Mouse (Mus musculus): ENCODE measurements at regions not wholly inside any gene's neighbourhood (a gene's known extent, or its start where the extent isn't known, plus 50 kb on each side); places are given as distances from the start of the nearest gene placed in this dataset.

DNA sequence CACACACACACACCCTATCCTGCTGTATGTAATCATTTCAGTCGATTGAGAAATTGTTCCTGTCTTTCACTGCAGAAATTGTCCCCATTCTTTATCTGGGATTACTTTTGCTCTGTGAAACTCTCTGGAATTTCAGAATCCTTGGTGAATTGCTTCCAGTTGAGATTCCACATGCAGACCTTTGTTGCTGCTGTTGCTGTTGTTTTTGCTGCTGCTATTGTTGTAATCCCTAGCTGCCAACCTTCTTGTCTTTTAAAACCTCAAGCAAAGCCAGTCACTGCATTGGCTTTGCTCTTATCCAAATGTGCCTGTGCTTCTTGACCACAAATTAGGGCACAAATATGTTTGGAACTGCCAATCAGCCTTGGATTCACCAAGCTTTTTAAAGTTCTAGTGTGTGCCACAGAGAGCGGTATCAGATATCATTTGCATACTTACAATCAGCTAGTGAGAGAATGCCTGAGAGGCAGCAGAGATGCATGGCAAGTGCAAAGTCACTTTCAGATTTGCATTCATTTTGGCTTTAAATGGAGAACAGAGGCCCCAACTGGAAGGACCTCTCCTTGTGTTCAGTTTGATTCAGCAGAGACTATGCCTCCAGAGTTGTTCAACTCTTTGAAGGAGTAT is 1187.0 kb upstream of the Map3k7 start:
- no peak for DNase-seq

DNA sequence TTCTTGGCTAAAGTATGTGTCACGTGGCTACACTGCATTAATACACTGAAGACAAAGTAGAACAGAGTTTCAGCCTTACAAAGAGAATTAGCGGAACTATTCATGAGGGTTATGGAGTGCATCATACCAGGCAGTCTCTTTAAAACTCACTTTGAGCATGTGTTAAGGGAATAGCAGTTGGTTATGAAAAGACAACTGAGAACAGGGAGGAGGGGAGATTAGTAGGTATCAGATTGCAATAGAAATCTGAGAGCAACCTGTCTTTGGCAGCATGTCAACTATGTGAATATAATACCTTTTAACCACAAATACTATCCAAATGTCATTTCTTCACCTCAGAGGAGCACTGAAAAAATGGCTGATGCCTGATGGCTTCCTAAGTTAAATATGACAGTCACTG is 1182.2 kb upstream of the Map3k7 start:
- DNase-seq = no peak

DNA sequence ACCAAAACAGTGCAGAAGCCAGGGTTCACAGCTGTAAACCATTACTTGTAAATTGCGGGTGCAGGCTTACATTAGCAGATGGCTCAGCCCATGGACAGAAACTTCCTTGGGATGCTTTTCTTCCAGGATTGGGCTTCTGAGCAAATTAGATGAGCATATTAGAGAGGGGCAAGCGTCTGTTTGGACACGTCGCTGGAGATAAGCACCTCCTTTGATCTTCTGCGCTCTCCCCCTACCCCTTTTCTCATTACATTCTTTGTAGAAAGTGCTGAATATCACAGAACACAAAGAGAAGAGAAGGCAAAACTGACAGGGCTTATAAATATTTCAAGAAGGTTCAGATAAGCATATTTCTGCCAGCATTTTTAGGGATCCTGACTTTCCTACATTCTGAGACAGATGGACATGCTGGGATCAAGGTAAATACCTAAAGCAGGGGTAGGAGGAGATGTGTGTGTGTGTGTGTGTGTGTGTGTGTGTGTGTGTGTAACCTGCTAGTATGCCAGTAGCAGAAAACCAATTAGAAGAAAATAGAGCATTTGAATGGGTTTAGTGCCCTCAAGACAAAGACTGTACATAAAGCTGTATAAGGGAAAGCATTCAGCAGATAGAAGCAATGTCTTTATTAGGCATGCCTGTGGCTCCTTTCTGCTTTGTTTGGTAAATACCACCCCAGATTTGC is 1173.8 kb upstream of the Map3k7 start:
- DNase-seq = no peak

DNA sequence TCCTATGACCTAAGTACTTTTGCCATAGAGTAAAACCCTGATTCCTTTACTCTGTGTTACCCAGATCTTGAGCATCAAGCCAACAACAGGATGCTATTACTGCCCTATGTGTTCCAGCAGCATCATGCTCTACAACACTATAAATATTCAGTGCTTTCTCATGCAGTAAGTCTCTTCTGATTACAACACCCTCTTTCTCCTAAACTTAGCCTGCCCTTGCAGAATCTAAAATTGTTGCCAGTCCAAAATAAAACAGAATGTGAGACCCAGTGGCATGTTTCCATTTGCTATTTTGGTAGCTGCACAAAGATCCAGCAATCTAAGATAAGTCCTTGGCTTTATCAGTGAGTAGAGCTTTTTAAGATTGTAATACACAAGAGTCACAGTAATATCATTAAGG is 1154.1 kb upstream of the Map3k7 start:
- DNase-seq = peak; percentile 2

DNA sequence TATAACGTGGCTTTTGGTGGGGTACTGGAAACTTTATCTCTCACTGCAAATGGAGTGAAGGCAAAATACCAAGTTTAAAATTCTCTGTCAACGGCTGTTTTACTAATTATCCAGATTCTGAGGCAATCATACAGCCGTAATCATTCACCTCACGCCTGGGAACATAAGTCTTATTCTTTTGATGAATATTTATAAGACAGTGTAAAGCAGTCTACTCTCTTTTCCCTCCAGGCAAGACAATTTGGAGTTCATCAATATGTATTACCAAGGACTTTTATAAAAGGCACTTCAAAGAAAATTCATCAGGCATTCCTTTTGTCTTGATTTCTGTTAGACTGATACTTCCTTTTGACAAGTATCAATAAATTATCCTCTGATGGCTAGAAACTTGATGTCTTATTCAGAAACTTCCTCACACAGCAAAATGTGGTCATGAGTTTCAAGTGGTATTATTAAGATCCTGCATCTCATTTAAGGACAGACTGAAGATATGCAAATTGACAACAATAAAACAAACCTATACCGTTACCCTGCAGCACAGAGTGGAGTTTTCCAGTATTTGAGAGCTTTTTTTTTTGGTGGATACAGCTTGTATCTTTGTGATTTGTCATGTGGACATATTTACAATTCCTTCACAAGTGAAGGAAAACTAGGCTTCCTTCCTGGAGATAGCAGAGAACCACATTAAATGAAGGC is 1108.4 kb upstream of the Map3k7 start:
- no peak for DNase-seq

DNA sequence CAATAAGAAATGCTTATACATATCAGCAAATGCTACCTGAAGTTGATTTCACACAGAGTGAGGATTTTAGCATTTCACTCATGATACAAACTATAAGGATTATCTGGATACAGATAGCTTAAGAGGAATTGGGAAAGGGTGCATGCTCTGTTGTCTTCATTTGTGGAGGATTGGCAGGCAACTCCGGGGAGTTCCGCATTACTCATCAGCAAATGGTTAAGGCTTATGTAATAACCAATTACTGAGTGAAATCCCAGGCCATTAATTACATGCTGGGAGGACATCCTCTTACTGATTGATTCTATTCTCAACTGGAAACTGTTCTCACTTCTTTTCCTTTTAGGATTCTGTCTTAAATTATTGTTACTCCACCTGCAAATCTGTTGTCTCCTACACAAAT is 1058.9 kb upstream of the Map3k7 start:
- peak; percentile 43 for DNase-seq

DNA sequence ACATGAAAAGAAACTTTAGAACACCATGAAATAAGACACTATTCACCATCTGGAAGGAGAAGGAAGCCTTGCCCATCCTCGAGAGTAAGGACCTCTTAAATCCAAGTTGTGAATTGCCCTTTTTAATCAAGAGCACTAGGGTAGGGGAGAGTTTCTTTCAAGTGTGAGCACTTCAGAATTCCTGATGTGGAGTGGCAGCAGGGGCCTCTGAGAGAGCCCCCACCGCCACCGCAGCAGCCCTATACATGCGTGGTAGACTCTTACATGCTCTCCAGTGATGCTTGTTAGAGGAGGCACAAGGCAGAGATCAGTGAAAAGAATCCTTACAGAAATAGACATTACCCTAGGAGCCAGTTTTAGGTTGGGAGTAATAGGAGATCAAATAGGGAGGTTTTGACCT is 1041.0 kb upstream of the Map3k7 start:
- DNase-seq = no peak

DNA sequence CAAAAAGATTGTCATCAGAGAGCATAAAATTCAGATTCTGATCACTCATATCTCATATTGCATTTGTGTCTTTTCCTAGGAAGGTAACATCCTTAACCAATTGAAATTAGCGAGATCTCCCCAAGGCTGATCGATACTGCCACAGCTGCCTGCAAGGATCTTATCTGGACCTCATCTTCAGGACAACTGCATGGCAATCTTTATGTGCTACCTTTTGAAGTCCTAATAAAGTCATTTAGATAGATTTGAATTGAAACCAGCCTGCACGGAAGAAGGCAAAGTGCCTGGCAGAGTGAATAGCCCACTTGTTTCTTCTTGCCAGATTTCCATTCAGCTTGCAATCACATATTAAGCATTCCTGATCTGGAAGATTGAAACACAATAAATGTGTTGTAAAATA is 1031.5 kb upstream of the Map3k7 start:
- no peak for DNase-seq

DNA sequence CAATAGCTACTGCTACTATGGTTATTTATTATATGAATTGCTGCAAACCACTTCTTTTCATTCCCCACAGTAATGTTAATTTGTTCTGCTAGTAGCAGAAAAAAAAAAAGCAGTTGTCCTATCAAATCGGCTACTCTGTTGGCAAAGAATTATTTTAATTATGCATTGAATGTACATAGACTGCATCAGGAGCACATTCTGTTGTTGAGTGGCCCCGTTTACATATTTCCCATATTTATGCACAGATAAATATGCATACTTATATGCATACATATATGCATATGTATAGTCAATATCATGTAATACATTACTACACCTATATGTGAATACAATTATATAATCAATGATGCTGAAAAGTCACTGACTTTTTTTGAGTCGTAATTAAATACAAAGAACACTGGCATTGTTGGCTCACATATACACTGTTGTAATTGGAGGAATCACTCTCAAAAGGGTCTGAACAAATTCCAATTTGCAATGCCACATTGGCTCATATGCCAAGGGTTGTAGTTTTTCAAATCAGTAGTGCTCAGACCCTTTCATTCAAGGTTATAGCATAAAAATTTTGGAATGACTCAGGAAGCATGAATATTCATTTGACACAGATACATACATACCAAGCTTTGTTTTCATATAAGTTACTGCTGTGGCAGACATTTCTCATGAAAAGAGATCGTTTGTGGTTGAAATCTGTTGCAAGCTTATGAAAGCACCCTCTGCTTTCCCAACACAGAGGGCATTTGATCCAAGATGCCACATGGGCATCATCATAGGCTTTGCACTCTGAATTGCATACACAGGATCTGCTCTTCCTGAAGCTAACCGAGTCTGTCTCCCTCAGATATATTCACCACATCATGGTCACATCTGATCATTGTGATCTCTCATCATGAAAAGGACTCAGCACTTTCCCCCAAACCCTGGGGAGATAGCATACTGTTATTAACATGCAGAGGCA is 1030.6 kb upstream of the Map3k7 start:
- DNase-seq = no peak

DNA sequence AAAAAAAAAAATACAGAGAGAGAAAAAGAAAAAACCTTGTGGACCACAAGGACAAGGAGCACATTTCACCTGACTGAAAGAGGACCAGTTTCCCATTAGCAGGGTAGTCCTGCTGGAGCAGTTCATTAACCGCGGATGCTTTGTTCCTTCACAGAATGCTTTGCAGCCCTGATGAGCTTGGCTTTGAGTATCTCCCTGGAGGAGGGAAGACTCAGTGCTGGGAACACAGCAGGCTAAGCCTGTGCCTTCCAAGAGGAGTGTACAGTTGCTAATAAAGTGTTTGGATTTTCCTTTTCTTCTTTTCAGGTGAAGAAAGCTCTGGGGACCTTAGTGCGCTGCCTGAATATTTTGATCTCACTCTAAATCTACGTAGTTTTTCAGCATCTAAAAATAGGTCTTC is 980.3 kb upstream of the Map3k7 start:
- no peak for DNase-seq

DNA sequence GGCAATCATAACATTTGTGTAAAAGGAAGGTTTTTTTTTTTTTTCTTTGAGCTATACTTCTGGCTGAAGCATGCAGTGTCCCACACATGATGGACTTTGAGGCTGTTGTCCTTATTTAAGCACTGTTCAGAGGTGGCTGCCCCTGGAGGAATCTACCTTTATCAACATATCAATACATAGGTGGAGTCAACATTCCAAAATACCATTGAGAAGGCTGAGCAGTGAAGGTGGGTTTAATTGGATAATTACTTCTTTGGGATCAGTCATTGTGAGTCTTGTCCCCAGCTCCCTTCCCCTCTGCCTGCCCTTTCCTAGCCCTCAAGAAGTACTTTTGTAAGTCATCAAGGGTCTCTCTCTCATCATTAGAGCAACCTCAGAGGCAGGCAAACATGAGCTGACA is 951.9 kb upstream of the Map3k7 start:
- DNase-seq = no peak

DNA sequence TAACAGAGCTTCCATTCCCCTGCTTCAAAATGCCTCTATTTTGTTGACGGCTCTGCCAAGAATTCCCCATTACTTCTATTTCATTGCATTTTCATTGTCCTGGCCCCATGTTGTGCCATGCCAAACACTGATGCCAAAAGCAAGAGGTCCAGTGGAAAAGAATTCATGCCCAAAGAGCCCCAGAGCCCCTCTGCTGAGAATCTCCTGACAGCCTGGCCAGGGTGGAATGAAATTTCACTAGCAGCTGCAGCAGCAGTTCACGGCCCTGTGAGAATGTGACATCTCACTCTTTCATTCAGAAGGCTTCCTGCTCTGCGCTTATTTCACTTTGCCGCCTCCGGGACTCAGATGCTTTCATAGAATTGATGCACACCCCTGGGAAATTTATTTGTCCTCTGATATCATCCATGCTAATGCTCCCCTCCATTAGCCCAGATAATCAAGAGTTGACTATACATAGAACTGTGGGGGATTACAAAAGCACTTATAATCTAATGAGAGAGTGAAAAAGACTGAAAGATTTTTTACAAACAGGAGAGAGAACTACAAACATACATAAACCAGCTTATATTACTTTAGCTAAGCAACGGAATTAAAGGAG is 911.7 kb upstream of the Map3k7 start:
- DNase-seq = no peak

DNA sequence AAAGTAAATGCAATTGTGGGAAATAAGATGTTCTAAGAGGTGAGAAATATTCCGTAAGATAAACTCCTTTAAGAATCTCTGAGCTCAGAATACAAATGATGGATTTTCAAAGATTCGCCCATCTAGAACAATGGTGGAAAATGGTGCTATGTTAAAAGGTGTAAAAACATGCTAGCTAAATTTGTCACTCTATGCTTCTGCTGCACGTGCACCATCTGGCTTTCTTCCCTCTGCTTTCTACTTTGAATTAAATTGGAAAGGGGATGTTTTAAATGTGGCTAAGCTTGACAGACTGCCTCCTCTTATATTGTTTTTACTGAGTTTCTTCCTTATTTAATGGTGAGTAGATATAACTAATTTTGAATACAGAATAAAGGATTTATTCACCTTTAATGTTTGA is 887.7 kb upstream of the Map3k7 start:
- DNase-seq = no peak

DNA sequence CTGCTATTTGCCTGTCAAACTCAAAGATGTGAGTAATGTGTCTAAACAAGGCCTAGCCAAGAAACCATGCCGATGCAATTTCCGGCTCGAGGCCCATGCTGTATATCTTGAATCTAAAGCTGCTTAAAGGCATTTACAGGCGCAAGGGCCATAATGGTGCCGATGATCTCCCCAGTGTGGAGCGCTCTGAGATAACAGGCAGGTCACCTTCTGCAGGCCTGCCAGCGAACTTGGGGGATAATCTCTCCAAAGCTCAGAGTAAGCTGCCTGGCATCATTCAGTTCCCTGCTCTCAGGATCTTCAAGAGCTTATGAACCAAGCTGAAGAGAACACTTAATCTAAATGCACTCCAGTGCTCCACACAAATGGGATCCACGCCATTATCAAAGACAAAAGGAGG is 842.3 kb upstream of the Map3k7 start:
- DNase-seq = no peak

DNA sequence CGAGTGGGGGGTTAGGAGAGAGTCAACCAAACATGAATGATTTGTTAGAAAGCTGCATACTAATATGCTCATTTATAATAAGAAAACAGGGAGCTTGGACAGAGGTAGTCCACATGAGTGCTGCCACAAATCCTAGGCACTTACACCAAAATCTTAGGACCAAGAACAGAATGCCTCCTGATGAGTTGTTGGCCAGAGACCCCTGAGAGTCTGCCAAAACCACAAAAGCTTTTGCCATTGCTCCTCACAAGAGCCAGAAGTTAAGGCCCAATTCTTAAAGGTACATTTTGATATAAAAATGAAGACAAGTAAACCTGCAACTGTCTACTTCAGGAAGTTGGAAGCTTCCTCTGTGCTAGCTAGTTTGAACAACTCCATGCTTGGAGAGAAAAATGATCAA is 820.7 kb upstream of the Map3k7 start:
- DNase-seq = no peak

DNA sequence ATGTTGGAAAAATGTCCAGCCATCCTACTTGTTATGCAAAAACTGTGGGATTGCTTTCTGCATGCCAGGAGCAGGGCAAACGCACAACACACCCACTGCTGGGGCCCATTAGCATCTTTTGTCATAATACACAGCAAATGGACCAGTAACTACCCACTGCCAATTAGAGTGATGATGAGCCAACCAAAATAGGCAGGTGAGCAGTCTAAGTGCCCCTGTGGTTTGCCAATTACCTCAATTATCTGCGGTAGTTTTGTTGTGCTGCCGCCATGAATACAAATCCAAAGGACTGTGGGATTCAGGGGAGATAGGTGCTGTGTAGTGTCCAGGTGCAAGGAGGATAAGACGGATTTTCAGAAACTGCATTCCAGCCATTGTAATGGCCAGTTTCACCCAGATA is 796.5 kb upstream of the Map3k7 start:
- DNase-seq = no peak

DNA sequence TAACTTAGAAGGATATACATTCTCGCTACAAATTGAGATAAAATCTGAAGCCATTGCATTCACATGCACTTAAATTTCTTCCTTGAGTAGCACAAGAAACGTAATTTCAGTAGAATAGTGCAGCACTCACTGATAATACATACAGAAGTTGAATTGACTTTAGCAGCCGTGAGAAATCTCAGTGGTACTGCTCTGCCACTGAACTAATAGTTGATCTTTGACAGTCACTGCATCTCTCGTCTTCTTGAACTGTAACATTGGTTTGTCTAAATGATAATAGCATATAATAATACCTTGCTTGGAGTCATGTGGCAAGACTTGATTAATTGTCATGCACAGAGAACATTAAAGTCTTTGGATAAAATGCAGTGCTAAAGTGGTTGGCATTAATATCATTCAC is 795.5 kb upstream of the Map3k7 start:
- DNase-seq = no peak

DNA sequence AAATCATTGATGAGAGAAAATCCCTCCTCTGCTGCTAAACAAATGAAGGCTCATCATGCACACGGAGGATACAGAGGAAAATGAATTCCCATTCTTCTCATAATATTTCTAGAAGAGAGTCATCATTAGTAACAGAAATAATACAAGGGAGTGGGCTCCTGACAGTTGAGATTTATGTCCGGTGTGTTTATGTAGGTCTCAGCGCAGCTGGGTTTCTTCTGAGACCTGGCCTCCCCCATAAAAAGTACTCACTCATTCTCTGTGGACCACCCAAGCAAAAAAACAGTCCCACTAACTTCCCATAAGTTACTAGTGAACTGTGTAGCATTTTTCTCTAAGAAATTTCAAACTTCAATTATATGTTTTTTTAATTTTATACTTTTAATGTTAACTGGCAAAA is 792.7 kb upstream of the Map3k7 start:
- no peak for DNase-seq

DNA sequence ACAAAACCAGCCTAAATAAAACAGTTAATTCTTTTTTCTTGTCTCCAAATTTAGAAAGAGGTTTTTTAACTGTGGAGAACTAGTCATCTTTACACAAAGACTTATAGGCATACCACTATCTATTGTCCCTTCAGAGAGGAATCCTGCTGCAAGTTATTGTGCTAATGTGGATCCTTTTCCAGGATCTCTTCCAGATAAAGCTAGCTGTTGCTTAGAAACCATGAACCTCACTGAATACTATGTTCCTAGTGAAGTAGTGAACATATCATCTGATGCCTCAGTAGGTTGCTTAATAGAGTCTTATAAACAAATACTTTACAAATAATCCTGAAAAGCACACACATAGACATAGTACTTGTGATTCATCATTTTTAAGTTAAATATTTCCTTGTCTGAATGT is 766.0 kb upstream of the Map3k7 start:
- DNase-seq = no peak

DNA sequence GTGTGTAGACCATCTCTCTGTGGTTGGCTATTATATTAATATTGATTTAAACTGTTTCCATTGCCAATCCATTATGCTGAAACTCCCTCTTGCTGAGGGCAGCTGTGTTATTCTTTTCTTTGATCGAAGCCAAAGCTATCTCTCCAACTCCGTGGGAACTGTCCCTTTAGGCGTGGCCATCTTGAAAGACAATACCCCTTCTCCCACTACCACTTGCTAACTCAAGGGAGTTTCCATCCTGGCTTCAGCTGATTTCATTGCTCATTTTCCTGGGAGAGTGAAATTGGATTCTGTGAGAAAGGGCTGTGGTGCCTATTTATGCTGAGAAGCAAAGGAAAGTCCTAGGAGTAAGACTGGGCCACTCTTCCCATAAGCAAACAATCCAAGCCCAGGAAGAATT is 760.6 kb upstream of the Map3k7 start:
- no peak for DNase-seq

DNA sequence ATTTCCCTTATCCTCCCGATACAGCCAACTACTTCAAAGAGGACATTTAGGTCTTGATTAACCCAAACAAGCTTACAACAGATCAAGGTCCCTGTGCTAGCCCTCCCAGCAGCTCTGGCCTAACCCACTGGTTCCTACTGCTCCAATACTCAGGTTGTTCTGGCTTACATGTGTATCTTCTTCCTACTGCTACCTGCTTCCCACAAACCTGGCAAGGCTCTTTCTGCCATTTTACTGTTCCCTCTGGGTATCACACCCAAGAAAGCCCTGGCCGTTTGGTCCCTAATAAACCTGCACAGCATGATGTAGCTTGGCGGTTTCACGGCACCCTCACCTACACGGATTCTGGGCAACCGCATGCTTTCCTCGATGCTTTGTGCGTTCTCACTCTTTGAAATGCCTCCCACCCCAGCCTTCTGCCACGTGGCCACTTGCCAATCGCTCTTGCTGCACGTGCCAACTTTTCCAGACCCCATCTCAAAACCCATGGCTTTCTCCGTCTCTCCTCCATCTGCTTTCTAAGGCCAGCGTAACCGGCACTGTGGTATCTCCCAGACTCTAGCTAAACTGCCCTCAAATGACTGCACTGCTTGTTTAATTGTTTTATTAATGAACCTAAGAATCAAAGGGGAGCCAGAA is 758.4 kb upstream of the Map3k7 start:
- no peak for DNase-seq

DNA sequence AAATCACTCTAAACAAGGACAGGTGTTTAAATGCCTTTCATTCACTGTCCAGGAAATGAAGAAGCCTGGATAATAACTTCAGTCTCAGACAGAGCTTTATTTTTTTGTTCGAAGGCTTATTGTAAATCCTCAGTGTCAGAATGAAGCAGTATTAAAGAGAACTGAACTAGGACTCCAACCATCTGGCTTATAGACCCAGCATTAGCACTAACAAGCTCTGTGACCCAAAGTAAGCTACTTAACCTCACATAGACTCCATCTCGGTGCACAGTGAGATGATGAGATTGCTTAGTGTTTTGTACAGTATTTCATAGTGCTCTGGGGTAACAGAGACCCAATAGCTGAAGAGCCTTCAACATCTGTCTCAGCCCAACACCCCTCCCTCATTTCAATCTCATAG is 738.2 kb upstream of the Map3k7 start:
- no peak for DNase-seq
